Mouse (Mus musculus) heart, embryonic 13.5 days (tissue): ENCODE measurements around the gene Ipcef1. TPM values are rescaled to one million over a fixed set of nuclear protein-coding genes. Genes with fewer than 3 reads are reported as not detected.

Experiments
- ATAC-seq: fragments of 200-750 bp; cut with Nextera tagmentation; 2 replicates; pipeline ENCODE4 v1.8.0; 2017; ENCODE audit warnings: moderate TSS enrichment; ENCODE audit not compliant: insufficient number of reproducible peaks, low FRiP score, low TSS enrichment; ENCODE audit errors: extremely low read depth
- H3K27ac ChIP-seq: fragments of 300-500 bp; sonication (generic); replicated peaks from 2 replicates; pipeline ENCODE4 v1.5.1; 2015; ENCODE audit warnings: moderate library complexity, mild to moderate bottlenecking, inconsistent platforms
- H3K27me3 ChIP-seq: fragments of 300-500 bp; sonication (generic); replicated peaks from 2 replicates; pipeline ENCODE4 v1.6.1; 2015; ENCODE audit warnings: mild to moderate bottlenecking, inconsistent platforms
- H3K36me3 ChIP-seq: fragments of 300-500 bp; sonication (generic); 2 replicates; pipeline ENCODE4 v1.6.1; 2015; ENCODE audit warnings: mild to moderate bottlenecking, inconsistent platforms
- H3K4me1 ChIP-seq: fragments of 300-500 bp; sonication (generic); 2 replicates; pipeline ENCODE4 v1.6.1; 2015; ENCODE audit warnings: inconsistent platforms
- H3K4me2 ChIP-seq: fragments of 300-500 bp; sonication (generic); 2 replicates; pipeline ENCODE4 v1.6.1; 2015; ENCODE audit warnings: inconsistent platforms, mild to moderate bottlenecking, moderate library complexity
- H3K4me3 ChIP-seq: fragments of 300-500 bp; sonication (generic); 2 replicates; pipeline ENCODE4 v1.5.1; 2015; ENCODE audit warnings: moderate library complexity, mild to moderate bottlenecking, inconsistent platforms
- H3K9ac ChIP-seq: fragments of 300-500 bp; sonication (generic); 2 replicates; pipeline ENCODE4 v1.6.1; 2015; ENCODE audit warnings: inconsistent platforms, mild to moderate bottlenecking, moderate library complexity
- H3K9me3 ChIP-seq: fragments of 300-500 bp; sonication (generic); 2 replicates; pipeline ENCODE4 v1.6.1; 2016; ENCODE audit warnings: inconsistent platforms
- WGBS: fragments of 180-500 bp; shearing (Covaris S2); methylation state at CpG from one replicate; pipeline ENCODE4 v1.1.7; 2015; ENCODE audit warnings: mixed read lengths; 5-methylcytosine and 5-hydroxymethylcytosine counted together
- polyA plus RNA-seq: library from polyadenylated mRNA; unstranded; fragments of >200 nt; fragmentation: Nextera tagmentation; extraction: Ambion mirVana; gene quantifications from 2 replicates; pipeline ENCODE4 v1.2.1, GENCODE M21; 2015

Ipcef1 gene
- polyA plus RNA-seq, result 0.06 and 0.15 TPM in 2 replicates

GRCm38 (mm10) chr10:7052315-7053017 lies at the start of gene Ipcef1:
TSS of gene Ipcef1 (minus strand) at chr10:7052478.
- Histone ChIP-seq H3K9me3 (no peaks in the 10 kb centered on the region), H3K27me3 (no peaks in the 10 kb centered on the region), H3K36me3 (no peaks in the 10 kb centered on the region), H3K4me3 (no peak within 1 kb of the TSS), H3K9ac (no peak within 1 kb of the TSS), H3K4me1 (peaks cover 8% of the 10 kb centered on the region), H3K4me2 (0 out of 2 replicates have a peak within 1 kb of the TSS, but pooled peaks have one; percentile 9), H3K27ac (0 out of 2 replicates have a peak within 1 kb of the TSS, but pooled peaks have one; percentile 20)
- ATAC-seq, result no peak
- WGBS, result 42% methylated on average over 12 of the region's 12 CpGs

GRCm38 (mm10) chr10:7077971-7078370 lies 25.7 kb upstream of the Ipcef1 start:
- Histone ChIP-seq H3K27me3 (no peaks in the 10 kb centered on the region), H3K36me3 (no peaks in the 10 kb centered on the region), H3K4me3 (no peak overlapping the region), H3K9me3 (no peaks in the 10 kb centered on the region), H3K9ac (no peak overlapping the region), H3K4me2 (no peak overlapping the region), H3K4me1 (peaks cover 7% of the 10 kb centered on the region; the same call in 1 of the 2 replicates), H3K27ac (no peak overlapping the region)
- WGBS, result 66% methylated on average over 1 of the region's 1 CpGs
- no peak for ATAC-seq

GRCm38 (mm10) chr10:7077389-7077808 lies 25.1 kb upstream of the Ipcef1 start:
- Histone ChIP-seq H3K9ac (no peak overlapping the region), H3K9me3 (no peaks in the 10 kb centered on the region), H3K4me2 (no peak overlapping the region), H3K36me3 (no peaks in the 10 kb centered on the region), H3K4me3 (no peak overlapping the region), H3K4me1 (peaks cover 7% of the 10 kb centered on the region; the same call in 1 of the 2 replicates), H3K27ac (no peak overlapping the region), H3K27me3 (no peaks in the 10 kb centered on the region)
- 59% methylated on average over 7 of the region's 7 CpGs for WGBS
- ATAC-seq, result no peak

- H3K4me3 ChIP-seq, result no peak overlapping the region
- WGBS, result 48% methylated on average over 7 of the region's 8 CpGs
- no peaks in the 10 kb centered on the region for H3K36me3 ChIP-seq
- no peak for ATAC-seq
- no peaks in the 10 kb centered on the region for H3K27me3 ChIP-seq
- H3K9me3 ChIP-seq, result no peaks in the 10 kb centered on the region
- peaks cover 7% of the 10 kb centered on the region; the same call in 1 of the 2 replicates for H3K4me1 ChIP-seq
- no peak overlapping the region for H3K27ac ChIP-seq
- no peak overlapping the region for H3K9ac ChIP-seq
- H3K4me2 ChIP-seq, result peak overlapping the region; percentile 43
These were observed 24.5 kb upstream of the Ipcef1 start for GRCm38 (mm10) chr10:7076662-7077211.

- no peak overlapping the region for H3K27ac ChIP-seq
- ATAC-seq, result no peak
- H3K4me3 ChIP-seq, result no peak overlapping the region
These were observed 23.9 kb upstream of the Ipcef1 start for GRCm38 (mm10) chr10:7076201-7076600.

GRCm38 (mm10) chr10:7075661-7076060 lies 23.4 kb upstream of the Ipcef1 start:
- no peaks in the 10 kb centered on the region for H3K9me3 ChIP-seq
- no peak overlapping the region for H3K4me3 ChIP-seq
- H3K9ac ChIP-seq, result no peak overlapping the region
- no peaks in the 10 kb centered on the region for H3K36me3 ChIP-seq
- no peak overlapping the region for H3K4me2 ChIP-seq
- 74% methylated on average over 2 of the region's 2 CpGs for WGBS
- no peak for ATAC-seq
- peaks cover 7% of the 10 kb centered on the region; the same call in 1 of the 2 replicates for H3K4me1 ChIP-seq
- H3K27ac ChIP-seq, result no peak overlapping the region
- no peaks in the 10 kb centered on the region for H3K27me3 ChIP-seq

More at GRCm38 (mm10) chr10:7076201-7076600, 23.9 kb upstream of the Ipcef1 start:
- WGBS, result 11% methylated on average over 8 of the region's 8 CpGs
- Histone ChIP-seq H3K4me1 (peaks cover 7% of the 10 kb centered on the region; the same call in 1 of the 2 replicates), H3K27me3 (no peaks in the 10 kb centered on the region), H3K9ac (no peak overlapping the region), H3K4me2 (peak overlapping the region; percentile 43), H3K9me3 (no peaks in the 10 kb centered on the region), H3K36me3 (no peaks in the 10 kb centered on the region)

GRCm38 (mm10) chr10:7074231-7074630 lies 22.0 kb upstream of the Ipcef1 start:
- WGBS, result 79% methylated on average over 2 of the region's 2 CpGs
- no peak overlapping the region for H3K9ac ChIP-seq
- ATAC-seq, result no peak
- H3K9me3 ChIP-seq, result no peaks in the 10 kb centered on the region
- H3K4me1 ChIP-seq, result peaks cover 7% of the 10 kb centered on the region; the same call in 1 of the 2 replicates
- no peak overlapping the region for H3K27ac ChIP-seq
- no peak overlapping the region for H3K4me2 ChIP-seq
- no peak overlapping the region for H3K4me3 ChIP-seq
- H3K27me3 ChIP-seq, result no peaks in the 10 kb centered on the region
- H3K36me3 ChIP-seq, result no peaks in the 10 kb centered on the region

GRCm38 (mm10) chr10:7070924-7071323 lies 18.6 kb upstream of the Ipcef1 start:
- no peak overlapping the region for H3K4me2 ChIP-seq
- no peaks in the 10 kb centered on the region for H3K36me3 ChIP-seq
- no peak overlapping the region for H3K9ac ChIP-seq
- 87% methylated on average over 5 of the region's 5 CpGs for WGBS
- H3K9me3 ChIP-seq, result no peaks in the 10 kb centered on the region
- H3K27ac ChIP-seq, result no peak overlapping the region
- no peak overlapping the region for H3K4me3 ChIP-seq
- no peaks in the 10 kb centered on the region for H3K27me3 ChIP-seq
- no peaks in the 10 kb centered on the region for H3K4me1 ChIP-seq
- ATAC-seq, result no peak

- Histone ChIP-seq H3K27ac (no peak overlapping the region), H3K4me1 (no peaks in the 10 kb centered on the region), H3K9ac (no peak overlapping the region), H3K4me3 (no peak overlapping the region), H3K27me3 (no peaks in the 10 kb centered on the region), H3K9me3 (no peaks in the 10 kb centered on the region), H3K36me3 (no peaks in the 10 kb centered on the region), H3K4me2 (no peak overlapping the region)
- ATAC-seq, result no peak
- WGBS, result 53% methylated on average over 8 of the region's 8 CpGs
These were observed 18.0 kb upstream of the Ipcef1 start for GRCm38 (mm10) chr10:7070100-7070835.

GRCm38 (mm10) chr10:7069090-7069489 lies 16.8 kb upstream of the Ipcef1 start:
- no peak overlapping the region for H3K4me2 ChIP-seq
- no peak overlapping the region for H3K9ac ChIP-seq
- H3K27me3 ChIP-seq, result no peaks in the 10 kb centered on the region
- H3K27ac ChIP-seq, result no peak overlapping the region
- 85% methylated on average over 2 of the region's 2 CpGs for WGBS
- no peaks in the 10 kb centered on the region for H3K4me1 ChIP-seq
- no peak for ATAC-seq
- H3K4me3 ChIP-seq, result no peak overlapping the region
- H3K9me3 ChIP-seq, result no peaks in the 10 kb centered on the region
- H3K36me3 ChIP-seq, result no peaks in the 10 kb centered on the region

- H3K27ac ChIP-seq, result no peak overlapping the region
- H3K9me3 ChIP-seq, result no peaks in the 10 kb centered on the region
- H3K4me1 ChIP-seq, result no peaks in the 10 kb centered on the region
- H3K4me2 ChIP-seq, result no peak overlapping the region
- H3K4me3 ChIP-seq, result no peak overlapping the region
- no peaks in the 10 kb centered on the region for H3K27me3 ChIP-seq
- H3K9ac ChIP-seq, result no peak overlapping the region
- no peak for ATAC-seq
- 54% methylated on average over 12 of the region's 12 CpGs for WGBS
- no peaks in the 10 kb centered on the region for H3K36me3 ChIP-seq
These were observed 16.3 kb upstream of the Ipcef1 start for GRCm38 (mm10) chr10:7068608-7069007.
